In the genomic region with DNA sequence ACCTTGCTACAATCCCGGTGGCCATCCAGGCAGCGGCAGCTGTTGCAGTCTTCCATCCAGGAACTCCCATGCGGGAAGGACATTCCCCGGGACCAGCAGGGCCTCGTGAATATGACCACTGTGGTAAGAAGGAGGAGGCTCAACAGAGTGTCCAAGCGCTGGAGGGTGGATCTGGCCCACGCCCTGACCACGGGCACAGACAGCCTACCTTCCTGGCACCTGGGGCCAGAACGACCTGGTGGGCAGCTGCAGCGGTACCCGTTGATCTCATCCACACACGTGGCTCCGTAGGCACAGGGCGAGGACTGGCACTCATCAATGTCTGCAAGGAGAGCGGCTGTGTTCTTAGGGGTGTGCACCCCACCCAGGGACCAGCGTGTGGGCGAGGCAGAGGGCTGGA, we compare ENCODE assay signal across 17 mouse cellular contexts. TPM values are rescaled to one million over a fixed set of nuclear protein-coding genes. Genes with fewer than 3 reads are reported as not detected.
"Had no signal": no experiment of that assay in that cellular context is flagged by ENCODE, and none has a peak within 500 bp of the region (broad histone marks: within the 10 kb centered on the region; RNA-seq: fewer than 3 reads in every experiment).

No protein-coding gene starts in this region.

- H3K36me3 ChIP-seq: stomach, embryonic 15.5 days had no signal

- H3K27ac ChIP-seq: neural tube, embryonic 13.5 days; neural tube, embryonic 15.5 days; stomach, embryonic 15.5 days; stomach, postnatal 0 days had no signal

- H3K4me1 ChIP-seq: neural tube, embryonic 15.5 days; stomach, embryonic 15.5 days had no signal

- DNase-seq: retina, postnatal 1 day; right cerebral cortex, adult 18-20 months; right cerebral cortex, postnatal 14 days; right cerebral cortex, postnatal 25 days; right cerebral cortex, postnatal 4 days; spleen, adult 18-20 months; thymus, adult 18-20 months; thymus, adult 2 months; thymus, postnatal 14 days; thymus, postnatal 25 days; thymus, postnatal 36 days; thymus, postnatal 4 days had no signal

- H3K4me3 ChIP-seq: neural tube, embryonic 13.5 days; neural tube, embryonic 15.5 days; stomach, embryonic 15.5 days had no signal

- H3K9me3 ChIP-seq: neural tube, embryonic 13.5 days; neural tube, embryonic 15.5 days; stomach, embryonic 15.5 days had no signal

- H3K27me3 ChIP-seq: neural tube, embryonic 13.5 days; neural tube, embryonic 15.5 days; stomach, embryonic 15.5 days had no signal

RNA-seq across cellular contexts. Expression of a gene that starts 43.7 kb away (rescaled TPM):
- polyA plus RNA-seq: neural tube, embryonic 13.5 days; neural tube, embryonic 14.5 days had no signal
